Mouse (Mus musculus): ENCODE results near the gene Acsf3. TPM values are rescaled to one million over a fixed set of nuclear protein-coding genes. Genes with fewer than 3 reads are reported as not detected.

Acsf3 gene
- 21.8 and 23.0 TPM in 2 replicates for polyA plus RNA-seq (2012; rRNA removed)

DNA sequence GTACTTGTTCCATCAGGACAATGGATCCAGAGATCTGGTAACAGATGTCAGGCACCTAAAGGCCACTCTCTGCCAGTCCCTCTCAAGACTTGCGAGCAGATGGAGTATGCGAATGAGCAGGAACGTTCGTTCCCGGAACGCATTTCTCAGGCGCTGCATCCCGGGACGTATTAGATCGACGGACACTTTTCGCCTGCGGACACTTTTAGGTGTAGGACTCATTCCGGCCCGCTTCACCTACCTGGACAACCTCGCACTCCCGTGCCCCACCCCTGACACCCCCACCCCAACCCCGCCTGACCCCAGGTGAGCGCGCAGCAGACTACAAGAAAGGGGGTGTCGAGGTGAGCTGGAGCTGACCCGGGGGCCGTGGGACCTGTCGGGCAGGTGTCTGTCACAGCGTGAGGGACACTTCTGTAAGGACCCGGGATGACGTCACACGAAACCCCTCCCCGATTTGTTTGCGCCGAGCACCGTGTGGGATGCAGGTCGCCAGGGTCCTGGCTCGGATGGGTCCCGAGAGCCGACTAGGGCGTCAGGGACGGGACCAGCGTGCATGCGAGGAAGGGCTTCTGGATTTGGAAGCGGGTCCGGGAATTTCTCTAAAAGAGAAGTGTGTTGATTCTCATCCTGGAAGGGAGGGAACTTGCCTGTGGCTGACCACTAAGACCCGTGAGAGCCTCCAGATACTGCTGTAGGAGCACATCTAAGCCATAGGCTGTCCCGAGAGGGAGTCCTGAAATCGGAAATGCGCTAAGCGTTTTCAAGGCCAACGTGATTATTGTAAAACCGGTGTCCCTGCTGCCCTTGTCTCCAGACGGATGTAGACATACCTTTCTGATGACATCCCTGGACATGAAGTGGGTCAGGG lies at the start of gene Acsf3:
Gene Acsf3, plus strand, starts transcription at position 202 of the 871 bp plus-strand sequence.
- TF ChIP-seq CTCF (IDR thresholded peaks at IDR 0.05; ENCODE audit: extremely low read depth, insufficient read depth, low read length) (no peak), POLR2A (IDR thresholded peaks at IDR 0.05; ENCODE audit: extremely low read depth, insufficient read depth, low read length) (peak; percentile 48; the same call in 1 of the 2 replicates)
- H3K27ac ChIP-seq (ENCODE audit: insufficient read depth, low read length) = no peak within 1 kb of the TSS
- peak within 1 kb of the TSS; percentile 87 for H3K4me3 ChIP-seq (ENCODE audit: insufficient read depth, low read length)

GRCm38 (mm10) chr8:122726789-122727188 lies 48.5 kb upstream of the Acsf3 start:
- H3K4me3 ChIP-seq (ENCODE audit: insufficient read depth, low read length) = no peak overlapping the region
- no peaks in the 10 kb centered on the region for H3K4me1 ChIP-seq (ENCODE audit: control insufficient read depth, insufficient read depth, low read length)
- TF ChIP-seq POLR2A (IDR thresholded peaks at IDR 0.05; ENCODE audit: extremely low read depth, insufficient read depth, low read length) (no peak), CTCF (IDR thresholded peaks at IDR 0.05; ENCODE audit: extremely low read depth, insufficient read depth, low read length) (no peak)
- H3K27ac ChIP-seq (ENCODE audit: insufficient read depth, low read length) = no peak overlapping the region

More for the DNA sequence above, at the start of gene Acsf3:
- H3K4me1 ChIP-seq (ENCODE audit: control insufficient read depth, insufficient read depth, low read length) = peaks cover 3% of the 10 kb centered on the region; the same call in 1 of the 2 replicates

DNA sequence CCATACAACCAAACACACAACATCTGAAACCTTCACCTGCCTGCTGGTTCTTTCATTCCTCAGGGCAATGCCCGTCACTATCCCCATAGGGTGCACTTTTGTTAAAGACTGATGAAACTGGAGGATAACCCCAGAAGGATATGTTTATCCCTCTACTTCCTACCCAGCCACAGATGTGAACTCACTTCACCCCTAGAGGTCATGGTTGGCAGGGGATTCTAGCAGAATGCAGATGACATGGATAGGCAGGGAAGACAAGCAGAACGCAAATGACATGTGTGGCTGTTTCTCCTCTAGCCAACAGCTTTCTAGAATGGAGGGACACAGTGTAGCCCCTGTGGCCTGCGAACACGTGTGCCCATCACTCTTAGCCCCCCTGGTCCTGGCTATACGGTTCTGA lies 47.9 kb upstream of the Acsf3 start:
- no peak overlapping the region for H3K4me3 ChIP-seq (ENCODE audit: insufficient read depth, low read length)
- no peaks in the 10 kb centered on the region for H3K4me1 ChIP-seq (ENCODE audit: control insufficient read depth, insufficient read depth, low read length)
- TF ChIP-seq POLR2A (IDR thresholded peaks at IDR 0.05; ENCODE audit: extremely low read depth, insufficient read depth, low read length) (no peak), CTCF (IDR thresholded peaks at IDR 0.05; ENCODE audit: extremely low read depth, insufficient read depth, low read length) (no peak)
- no peak overlapping the region for H3K27ac ChIP-seq (ENCODE audit: insufficient read depth, low read length)

GRCm38 (mm10) chr8:122728630-122729029 lies 46.7 kb upstream of the Acsf3 start:
- Histone ChIP-seq H3K4me3 (ENCODE audit: insufficient read depth, low read length) (no peak overlapping the region), H3K4me1 (ENCODE audit: control insufficient read depth, insufficient read depth, low read length) (no peaks in the 10 kb centered on the region), H3K27ac (ENCODE audit: insufficient read depth, low read length) (no peak overlapping the region)
- no peak for TF ChIP-seq POLR2A (IDR thresholded peaks at IDR 0.05; ENCODE audit: extremely low read depth, insufficient read depth, low read length)
- no peak for TF ChIP-seq CTCF (IDR thresholded peaks at IDR 0.05; ENCODE audit: extremely low read depth, insufficient read depth, low read length)

- H3K27ac ChIP-seq (ENCODE audit: insufficient read depth, low read length) = no peak overlapping the region
- TF ChIP-seq POLR2A (IDR thresholded peaks at IDR 0.05; ENCODE audit: extremely low read depth, insufficient read depth, low read length) (no peak), CTCF (IDR thresholded peaks at IDR 0.05; ENCODE audit: extremely low read depth, insufficient read depth, low read length) (no peak)
- no peak overlapping the region for H3K4me3 ChIP-seq (ENCODE audit: insufficient read depth, low read length)
- peaks cover 8% of the 10 kb centered on the region for H3K4me1 ChIP-seq (ENCODE audit: control insufficient read depth, insufficient read depth, low read length)
Observed at GRCm38 (mm10) chr8:122735110-122735509, 40.2 kb upstream of the Acsf3 start.

DNA sequence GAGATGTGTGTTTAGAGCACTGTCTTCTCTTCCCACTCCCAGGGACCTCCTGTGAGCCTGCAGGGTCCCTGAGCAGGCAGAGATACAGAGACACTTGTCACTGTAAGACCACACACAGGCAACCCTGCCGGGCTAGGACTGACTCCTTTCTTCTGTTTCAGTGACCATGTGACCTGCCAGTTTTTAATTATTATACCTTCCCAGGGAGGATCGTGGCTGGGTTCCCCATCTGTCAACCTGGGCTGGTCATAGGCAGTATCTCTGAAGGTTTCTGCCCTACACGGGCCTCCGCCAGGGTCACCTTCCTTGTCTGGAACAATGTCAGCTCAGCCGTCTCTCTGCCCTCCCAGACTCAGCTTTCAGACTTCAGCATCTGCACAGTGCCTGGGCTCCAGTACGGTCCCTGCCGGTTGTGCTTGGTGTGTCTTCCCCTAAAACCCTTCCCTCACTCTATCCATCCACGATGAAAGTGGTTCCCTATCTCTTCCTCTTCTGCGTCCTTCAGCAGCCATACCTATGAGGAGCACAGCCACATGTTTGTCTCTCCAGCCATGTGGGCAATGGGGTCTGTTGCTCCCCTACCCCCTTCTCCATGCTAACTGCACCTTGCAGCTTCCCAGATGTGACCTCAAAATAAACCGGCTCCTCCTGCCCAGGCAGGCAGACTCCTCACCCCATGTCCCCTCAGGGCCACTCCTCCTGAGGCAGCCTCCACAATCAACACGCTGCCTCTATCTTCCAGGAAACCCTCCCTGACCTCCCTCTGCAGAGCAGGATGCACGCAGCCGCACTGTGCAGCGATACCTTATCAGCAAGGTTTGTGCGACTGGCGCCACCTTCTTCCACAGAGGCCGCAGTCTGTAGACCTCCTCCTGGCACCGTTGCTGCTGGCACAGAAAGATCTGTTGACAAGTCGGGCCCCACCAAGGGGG lies 39.5 kb upstream of the Acsf3 start:
- Histone ChIP-seq H3K4me3 (ENCODE audit: insufficient read depth, low read length) (no peak overlapping the region), H3K4me1 (ENCODE audit: control insufficient read depth, insufficient read depth, low read length) (peaks cover 8% of the 10 kb centered on the region), H3K27ac (ENCODE audit: insufficient read depth, low read length) (no peak overlapping the region)
- TF ChIP-seq POLR2A (IDR thresholded peaks at IDR 0.05; ENCODE audit: extremely low read depth, insufficient read depth, low read length) = no peak
- no peak for TF ChIP-seq CTCF (IDR thresholded peaks at IDR 0.05; ENCODE audit: extremely low read depth, insufficient read depth, low read length)

- Histone ChIP-seq H3K4me1 (ENCODE audit: control insufficient read depth, insufficient read depth, low read length) (peaks cover 8% of the 10 kb centered on the region), H3K27ac (ENCODE audit: insufficient read depth, low read length) (no peak overlapping the region), H3K4me3 (ENCODE audit: insufficient read depth, low read length) (no peak overlapping the region)
- TF ChIP-seq CTCF (IDR thresholded peaks at IDR 0.05; ENCODE audit: extremely low read depth, insufficient read depth, low read length) (no peak), POLR2A (IDR thresholded peaks at IDR 0.05; ENCODE audit: extremely low read depth, insufficient read depth, low read length) (no peak)
Observed at GRCm38 (mm10) chr8:122736623-122737022, 38.7 kb upstream of the Acsf3 start.

DNA sequence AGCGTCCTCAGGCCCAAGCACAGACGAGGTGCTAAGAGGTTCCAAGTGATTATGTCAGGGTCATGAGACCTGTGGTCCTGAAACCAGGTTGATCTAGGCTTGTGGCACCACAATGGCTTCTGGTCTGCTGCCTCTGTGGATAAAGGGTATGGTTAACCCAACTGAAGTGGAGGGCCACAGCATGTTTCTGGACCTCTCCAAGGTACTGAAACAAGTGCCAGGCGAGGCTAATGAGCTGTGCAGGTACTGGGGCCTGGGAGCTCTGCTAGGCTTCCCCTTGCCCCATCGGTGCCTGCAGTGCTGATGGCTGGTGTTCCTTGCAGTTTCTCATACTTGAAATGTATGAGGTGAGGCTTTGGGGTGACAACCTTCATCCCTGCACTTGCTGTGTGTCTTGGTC lies 38.2 kb upstream of the Acsf3 start:
- Histone ChIP-seq H3K4me1 (ENCODE audit: control insufficient read depth, insufficient read depth, low read length) (peaks cover 8% of the 10 kb centered on the region), H3K27ac (ENCODE audit: insufficient read depth, low read length) (no peak overlapping the region), H3K4me3 (ENCODE audit: insufficient read depth, low read length) (no peak overlapping the region)
- TF ChIP-seq CTCF (IDR thresholded peaks at IDR 0.05; ENCODE audit: extremely low read depth, insufficient read depth, low read length) = no peak
- TF ChIP-seq POLR2A (IDR thresholded peaks at IDR 0.05; ENCODE audit: extremely low read depth, insufficient read depth, low read length) = no peak

GRCm38 (mm10) chr8:122737886-122738285 lies 37.4 kb upstream of the Acsf3 start:
- TF ChIP-seq CTCF (IDR thresholded peaks at IDR 0.05; ENCODE audit: extremely low read depth, insufficient read depth, low read length) (no peak), POLR2A (IDR thresholded peaks at IDR 0.05; ENCODE audit: extremely low read depth, insufficient read depth, low read length) (no peak)
- Histone ChIP-seq H3K4me3 (ENCODE audit: insufficient read depth, low read length) (no peak overlapping the region), H3K4me1 (ENCODE audit: control insufficient read depth, insufficient read depth, low read length) (peaks cover 8% of the 10 kb centered on the region), H3K27ac (ENCODE audit: insufficient read depth, low read length) (no peak overlapping the region)

Measured in cortical plate, adult 2 months (tissue).